Mouse (Mus musculus) megakaryocyte-erythroid progenitor cell, adult 5 weeks (primary cell): ENCODE data around the gene Mybph. TPM values are rescaled to one million over a fixed set of nuclear protein-coding genes. Genes with fewer than 3 reads are reported as not detected.

ENCODE experiments used
- polyA plus RNA-seq: library from polyadenylated mRNA; stranded (reverse); fragments of >175 nt; gene quantifications from 2 replicates; pipeline ENCODE4 v1.2.3, GENCODE M21; 2012

The Mybph gene
- polyA plus RNA-seq, result 0.05 TPM in 1 of 2 replicates, not detected in the other

GRCm38 (mm10) chr1:134193126-134193525 is at the start of gene Mybph:
Mybph (plus strand) TSS chr1:134193448.

GRCm38 (mm10) chr1:134182025-134182424 is 11.2 kb upstream of the Mybph start, which contains the start of gene Chil1:
Chil1 (plus strand) TSS chr1:134182176.

GRCm38 (mm10) chr1:134235391-134235921 is 42.2 kb downstream of the Mybph start, which contains the start of gene Adora1:
Adora1 (minus strand) TSS chr1:134235431.

Other genes starting within 250 kb of the Mybph start
- not detected in 2 replicates for gene Fmod, start 156.2 kb upstream of the Mybph start, polyA plus RNA-seq
- 38.7 and 90.9 TPM in 2 replicates for gene Btg2, start 114.3 kb upstream of the Mybph start, polyA plus RNA-seq
- 1.1 and 2.5 TPM in 2 replicates for gene Chit1, start 82.2 kb upstream of the Mybph start, polyA plus RNA-seq
- 2.9 and 3.1 TPM in 2 replicates for gene Chil1, start 11.3 kb upstream of the Mybph start, polyA plus RNA-seq
- not detected in 2 replicates for gene Adora1, start 42.0 kb downstream of the Mybph start, polyA plus RNA-seq
- gene Myog, start 96.5 kb downstream of the Mybph start, polyA plus RNA-seq, result not detected in 2 replicates
- 18.2 and 21.7 TPM in 2 replicates for gene Ppfia4, start 139.5 kb downstream of the Mybph start, polyA plus RNA-seq
- 32.0 and 33.3 TPM in 2 replicates for gene Tmem183a, start 168.5 kb downstream of the Mybph start, polyA plus RNA-seq
- not detected in 2 replicates for gene 4933406M09Rik, start 192.5 kb downstream of the Mybph start, polyA plus RNA-seq
- 31.6 and 34.3 TPM in 2 replicates for gene Cyb5r1, start 212.1 kb downstream of the Mybph start, polyA plus RNA-seq
- gene Adipor1, start 221.9 kb downstream of the Mybph start, polyA plus RNA-seq, result 80.7 and 85.5 TPM in 2 replicates